Mouse (Mus musculus) neural tube, embryonic 11.5 days (tissue): ENCODE data around the gene Lamp1. TPM values are rescaled to one million over a fixed set of nuclear protein-coding genes. Genes with fewer than 3 reads are reported as not detected.

Source experiments
- ATAC-seq: fragments of 200-750 bp; cut with Nextera tagmentation; 2 replicates; pipeline ENCODE4 v1.8.0; 2017; ENCODE audit warnings: moderate number of reproducible peaks, mild to moderate bottlenecking, moderate TSS enrichment, moderate library complexity; ENCODE audit not compliant: insufficient read depth, low FRiP score, low TSS enrichment
- DNase-seq: peaks from one replicate; pipeline ENCODE4 v3.0.0-alpha.2; 2015; ENCODE audit warnings: low spot score
- H3K27ac ChIP-seq: fragments of 300-500 bp; sonication (generic); 2 replicates; pipeline ENCODE4 v1.5.1; 2014; ENCODE audit warnings: low read depth, mild to moderate bottlenecking, low read length
- H3K27me3 ChIP-seq: fragments of 300-500 bp; sonication (generic); 2 replicates; pipeline ENCODE4 v1.6.1; 2014; ENCODE audit warnings: mild to moderate bottlenecking, low read length, mixed read lengths; ENCODE audit not compliant: control insufficient read depth, insufficient read depth
- H3K36me3 ChIP-seq: fragments of 300-500 bp; sonication (generic); 2 replicates; pipeline ENCODE4 v1.6.1; 2014; ENCODE audit warnings: mild to moderate bottlenecking, low read length, moderate library complexity, mixed read lengths; ENCODE audit not compliant: control insufficient read depth, insufficient read depth
- H3K4me1 ChIP-seq: fragments of 300-500 bp; sonication (generic); 2 replicates; pipeline ENCODE4 v1.6.1; 2014; ENCODE audit warnings: low read length, mixed read lengths; ENCODE audit not compliant: control insufficient read depth, insufficient read depth
- H3K4me2 ChIP-seq: fragments of 300-500 bp; sonication (generic); 2 replicates; pipeline ENCODE4 v1.6.1; 2014; ENCODE audit warnings: low read depth, mild to moderate bottlenecking, moderate library complexity
- H3K4me3 ChIP-seq: fragments of 300-500 bp; sonication (generic); 2 replicates; pipeline ENCODE4 v1.5.1; 2014; ENCODE audit warnings: low read depth, low read length
- H3K9ac ChIP-seq: fragments of 300-500 bp; sonication (generic); 2 replicates; pipeline ENCODE4 v1.6.1; 2014; ENCODE audit warnings: mild to moderate bottlenecking, low read length
- H3K9me3 ChIP-seq: fragments of 300-500 bp; sonication (generic); 2 replicates; pipeline ENCODE4 v1.6.1; 2016; ENCODE audit warnings: low read length; ENCODE audit not compliant: control insufficient read depth
- WGBS: fragments of 180-500 bp; shearing (Covaris S2); extraction: QIAGEN DNeasy Blood & Tissue Kit; methylation state at CpG from one replicate; pipeline ENCODE4 v1.1.7; 2014; 5-methylcytosine and 5-hydroxymethylcytosine counted together
- polyA plus RNA-seq: library from polyadenylated mRNA; unstranded; fragments of >200 nt; fragmentation: Nextera tagmentation; extraction: Ambion mirVana; gene quantifications from 2 replicates; pipeline ENCODE4 v1.2.1, GENCODE M21; 2014

The Lamp1 gene
- polyA plus RNA-seq, 1 experiment from 2014 or later = 279 TPM

GRCm38 (mm10) chr8:13186819-13187218 lies 27.9 kb downstream of the Lamp1 start:
- no peaks in the 10 kb centered on the region for H3K27me3 ChIP-seq
- no peak overlapping the region for H3K4me2 ChIP-seq
- H3K9ac ChIP-seq = no peak overlapping the region
- H3K4me1 ChIP-seq = no peaks in the 10 kb centered on the region
- ATAC-seq (no peak), DNase-seq (no peak)
- no peaks in the 10 kb centered on the region for H3K36me3 ChIP-seq
- no peak overlapping the region for H3K27ac ChIP-seq
- 86% methylated on average over 8 of the region's 8 CpGs for WGBS
- no peak overlapping the region for H3K4me3 ChIP-seq
- no peaks in the 10 kb centered on the region for H3K9me3 ChIP-seq

- no peak overlapping the region for H3K4me2 ChIP-seq
- H3K27me3 ChIP-seq = no peaks in the 10 kb centered on the region
- H3K27ac ChIP-seq = no peak overlapping the region
- no peaks in the 10 kb centered on the region for H3K4me1 ChIP-seq
- ATAC-seq (no peak), DNase-seq (no peak)
- no peaks in the 10 kb centered on the region for H3K9me3 ChIP-seq
- no peak overlapping the region for H3K9ac ChIP-seq
- H3K36me3 ChIP-seq = no peaks in the 10 kb centered on the region
- WGBS = 83% methylated on average over 9 of the region's 9 CpGs
- H3K4me3 ChIP-seq = no peak overlapping the region
Measured at GRCm38 (mm10) chr8:13187229-13187628, 28.3 kb downstream of the Lamp1 start.

- H3K4me1 ChIP-seq = no peaks in the 10 kb centered on the region
- H3K9ac ChIP-seq = no peak overlapping the region
- no peak overlapping the region for H3K4me2 ChIP-seq
- H3K27ac ChIP-seq = no peak overlapping the region
- no peak for ATAC-seq
- 80% methylated on average over 7 of the region's 7 CpGs for WGBS
- H3K9me3 ChIP-seq = no peaks in the 10 kb centered on the region
- DNase-seq = no peak
- H3K36me3 ChIP-seq = no peaks in the 10 kb centered on the region
- H3K27me3 ChIP-seq = no peaks in the 10 kb centered on the region
- H3K4me3 ChIP-seq = no peak overlapping the region
Measured at GRCm38 (mm10) chr8:13187638-13188037, 28.7 kb downstream of the Lamp1 start.

GRCm38 (mm10) chr8:13188052-13188555 lies 29.1 kb downstream of the Lamp1 start:
- ATAC-seq (no peak), DNase-seq (no peak)
- Histone ChIP-seq H3K27ac (no peak overlapping the region), H3K27me3 (no peaks in the 10 kb centered on the region), H3K4me1 (no peaks in the 10 kb centered on the region), H3K36me3 (no peaks in the 10 kb centered on the region), H3K4me2 (no peak overlapping the region), H3K9ac (no peak overlapping the region), H3K9me3 (no peaks in the 10 kb centered on the region), H3K4me3 (no peak overlapping the region)
- 93% methylated on average over 13 of the region's 13 CpGs for WGBS

GRCm38 (mm10) chr8:13188857-13189256 lies 29.9 kb downstream of the Lamp1 start:
- 100% methylated on average over 1 of the region's 1 CpGs for WGBS
- no peaks in the 10 kb centered on the region for H3K4me1 ChIP-seq
- no peaks in the 10 kb centered on the region for H3K27me3 ChIP-seq
- DNase-seq = no peak
- no peak overlapping the region for H3K4me2 ChIP-seq
- no peak overlapping the region for H3K4me3 ChIP-seq
- no peak for ATAC-seq
- H3K27ac ChIP-seq = no peak overlapping the region
- no peaks in the 10 kb centered on the region for H3K36me3 ChIP-seq
- no peaks in the 10 kb centered on the region for H3K9me3 ChIP-seq
- H3K9ac ChIP-seq = no peak overlapping the region

GRCm38 (mm10) chr8:13190235-13190634 lies 31.3 kb downstream of the Lamp1 start:
- Histone ChIP-seq H3K36me3 (no peaks in the 10 kb centered on the region), H3K4me2 (no peak overlapping the region), H3K9me3 (no peaks in the 10 kb centered on the region), H3K9ac (no peak overlapping the region), H3K27ac (no peak overlapping the region), H3K27me3 (no peaks in the 10 kb centered on the region), H3K4me1 (no peaks in the 10 kb centered on the region), H3K4me3 (no peak overlapping the region)
- ATAC-seq (no peak), DNase-seq (no peak)
- WGBS = 90% methylated on average over 8 of the region's 8 CpGs

- Histone ChIP-seq H3K27ac (no peak overlapping the region), H3K36me3 (no peaks in the 10 kb centered on the region; the same call in 1 of the 2 replicates), H3K4me3 (no peak overlapping the region), H3K27me3 (peaks cover 5% of the 10 kb centered on the region), H3K9me3 (no peaks in the 10 kb centered on the region), H3K4me2 (no peak overlapping the region), H3K4me1 (no peaks in the 10 kb centered on the region), H3K9ac (no peak overlapping the region)
- 46% methylated on average over 10 of the region's 10 CpGs for WGBS
- ATAC-seq (no peak), DNase-seq (no peak)
Measured at GRCm38 (mm10) chr8:13194818-13195217, 35.9 kb downstream of the Lamp1 start.

- H3K36me3 ChIP-seq = no peaks in the 10 kb centered on the region; the same call in 1 of the 2 replicates
- H3K9ac ChIP-seq = no peak overlapping the region
- no peak overlapping the region for H3K4me3 ChIP-seq
- H3K27me3 ChIP-seq = peaks cover 25% of the 10 kb centered on the region
- H3K4me1 ChIP-seq = no peaks in the 10 kb centered on the region
- H3K9me3 ChIP-seq = no peaks in the 10 kb centered on the region
- ATAC-seq (no peak), DNase-seq (no peak)
- 88% methylated on average over 5 of the region's 5 CpGs for WGBS
- H3K27ac ChIP-seq = no peak overlapping the region
- no peak overlapping the region for H3K4me2 ChIP-seq
Measured at GRCm38 (mm10) chr8:13197493-13197892, 38.5 kb downstream of the Lamp1 start.

- 16% methylated on average over 14 of the region's 14 CpGs for WGBS
- no peaks in the 10 kb centered on the region for H3K9me3 ChIP-seq
- H3K27ac ChIP-seq = no peak overlapping the region
- no peaks in the 10 kb centered on the region; the same call in 1 of the 2 replicates for H3K36me3 ChIP-seq
- H3K9ac ChIP-seq = no peak overlapping the region
- no peaks in the 10 kb centered on the region for H3K4me1 ChIP-seq
- DNase-seq (no peak), ATAC-seq (no peak)
- peak overlapping the region; percentile 90 for H3K4me2 ChIP-seq
- peak overlapping the region; percentile 81 for H3K4me3 ChIP-seq
- H3K27me3 ChIP-seq = peaks cover 30% of the 10 kb centered on the region
Measured at GRCm38 (mm10) chr8:13199385-13200061, 40.6 kb downstream of the Lamp1 start.
